Mouse (Mus musculus) kidney, postnatal 0 days (tissue): ENCODE measurements around the gene Agrp. TPM values are rescaled to one million over a fixed set of nuclear protein-coding genes. Genes with fewer than 3 reads are reported as not detected.
A peak's percentile ranks its signal among the peaks of the same experiment; 100 is the strongest.

Experiments used
- ATAC-seq: fragments of 200-750 bp; cut with Nextera tagmentation; replicated peaks from 2 replicates; pipeline ENCODE4 v1.8.0; 2017; ENCODE audit warnings: low read depth, moderate number of reproducible peaks, moderate TSS enrichment, moderate library complexity; ENCODE audit not compliant: low FRiP score
- DNase-seq: peaks from one replicate; pipeline ENCODE4 v3.0.0-alpha.2; 2016; ENCODE audit warnings: low spot score
- H3K27ac ChIP-seq: fragments of 300-500 bp; sonication (generic); 2 replicates; pipeline ENCODE4 v1.5.1; 2014; ENCODE audit warnings: mild to moderate bottlenecking
- H3K27me3 ChIP-seq: fragments of 300-500 bp; sonication (generic); 2 replicates; pipeline ENCODE4 v1.6.1; 2014; ENCODE audit warnings: low read length, mixed read lengths; ENCODE audit not compliant: insufficient read depth
- H3K36me3 ChIP-seq: fragments of 300-500 bp; sonication (generic); 2 replicates; pipeline ENCODE4 v1.6.1; 2014; ENCODE audit warnings: low read length, mixed read lengths; ENCODE audit not compliant: insufficient read depth
- H3K4me1 ChIP-seq: fragments of 300-500 bp; sonication (generic); replicated peaks from 2 replicates; pipeline ENCODE4 v1.6.1; 2014; ENCODE audit warnings: antibody characterized with exemption, low read length, mixed read lengths; ENCODE audit not compliant: insufficient read depth
- H3K4me2 ChIP-seq: fragments of 300-500 bp; sonication (generic); 2 replicates; pipeline ENCODE4 v1.6.1; 2014; ENCODE audit warnings: mild to moderate bottlenecking, low read length, moderate library complexity, mixed read lengths
- H3K4me3 ChIP-seq: fragments of 300-500 bp; sonication (generic); replicated peaks from 2 replicates; pipeline ENCODE4 v1.5.1; 2014; ENCODE audit warnings: low read depth, low read length
- H3K9ac ChIP-seq: fragments of 300-500 bp; sonication (generic); 2 replicates; pipeline ENCODE4 v1.6.1; 2014; ENCODE audit warnings: low read depth, low read length
- H3K9me3 ChIP-seq: fragments of 300-500 bp; sonication (generic); replicated peaks from 2 replicates; pipeline ENCODE4 v1.6.1; 2016; ENCODE audit warnings: low read length, inconsistent platforms, mixed read lengths
- CTCF ChIP-seq: IDR thresholded peaks from 2 replicates; pipeline ENCODE4 v1.5.1; 2016; ENCODE audit warnings: antibody characterized with exemption, low read depth, mild to moderate bottlenecking, moderate library complexity
- WGBS: fragments of 180-500 bp; shearing (Covaris S2); extraction: QIAGEN DNeasy Blood & Tissue Kit; methylation state at CpG from one replicate; pipeline ENCODE4 v1.1.7; 2014; 5-methylcytosine and 5-hydroxymethylcytosine counted together
- polyA plus RNA-seq: library from polyadenylated mRNA; unstranded; fragments of >200 nt; fragmentation: Nextera tagmentation; extraction: Ambion mirVana; gene quantifications from 2 replicates; pipeline ENCODE4 v1.2.1, GENCODE M21; 2015

The Agrp gene
- polyA plus RNA-seq, 1 experiment from 2014 or later, result 0.61 TPM

DNA sequence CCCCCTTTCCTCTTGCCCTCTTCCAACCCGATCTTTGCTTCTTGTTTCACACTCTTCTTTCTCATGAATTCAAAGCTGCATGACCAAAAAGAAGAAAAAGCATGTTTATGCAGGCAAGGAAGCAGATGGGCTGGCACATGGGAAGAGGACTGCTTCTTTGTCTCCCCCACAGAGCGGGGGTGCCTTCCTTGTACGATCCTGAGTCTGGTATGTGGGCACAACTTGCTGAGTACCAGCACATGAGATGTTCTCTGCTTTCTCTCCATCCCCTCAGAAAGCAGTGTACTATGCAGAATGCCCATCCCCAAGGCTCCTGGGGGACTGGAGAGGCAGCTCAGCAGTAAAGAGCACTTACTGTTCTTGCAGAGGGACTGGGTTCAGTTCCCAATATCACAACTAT is 12.8 kb downstream of the Agrp start:
- Histone ChIP-seq H3K4me2 (no peak overlapping the region), H3K9me3 (no peaks in the 10 kb centered on the region), H3K4me3 (no peak overlapping the region), H3K4me1 (peaks cover 22% of the 10 kb centered on the region), H3K9ac (no peak overlapping the region), H3K27me3 (no peaks in the 10 kb centered on the region), H3K27ac (peak overlapping the region; percentile 56), H3K36me3 (peaks cover 25% of the 10 kb centered on the region)
- no peak for TF ChIP-seq CTCF
- no peak for DNase-seq
- ATAC-seq, result no peak
- 39% methylated on average over 3 of the region's 3 CpGs for WGBS

DNA sequence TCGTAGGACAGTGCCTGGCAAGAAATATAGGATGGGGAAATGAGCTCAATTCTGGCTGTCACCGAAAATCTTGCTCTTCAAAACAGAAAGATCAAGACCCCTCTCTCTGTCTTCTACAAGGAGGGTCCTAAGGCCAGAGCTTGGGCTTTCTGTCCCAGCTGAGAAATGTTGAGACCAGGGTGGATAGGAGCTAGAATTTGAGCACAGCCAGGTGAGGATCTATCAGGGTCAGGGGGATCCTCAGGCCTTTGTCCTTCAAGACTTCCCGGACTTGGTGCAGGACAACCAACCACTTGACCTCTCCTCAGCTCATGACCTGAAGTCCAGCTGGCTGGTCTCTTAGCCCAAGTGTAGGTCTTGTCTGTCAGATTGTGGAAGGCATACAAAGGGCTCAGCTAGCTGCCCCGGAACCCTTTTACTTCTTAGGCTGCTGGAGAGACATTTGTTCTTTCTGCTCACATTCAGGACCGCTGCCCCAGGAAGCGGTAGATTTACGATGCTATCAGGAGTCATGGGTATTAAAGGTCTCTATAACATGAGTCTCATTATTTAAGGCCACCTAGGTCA is 13.4 kb downstream of the Agrp start:
- no peak overlapping the region for H3K9ac ChIP-seq
- H3K9me3 ChIP-seq, result no peaks in the 10 kb centered on the region
- ATAC-seq (no peak), DNase-seq (peak; percentile 18)
- H3K27me3 ChIP-seq, result no peaks in the 10 kb centered on the region
- H3K36me3 ChIP-seq, result peaks cover 32% of the 10 kb centered on the region
- 19% methylated on average over 7 of the region's 7 CpGs for WGBS
- TF ChIP-seq CTCF, result no peak
- H3K4me3 ChIP-seq, result no peak overlapping the region
- H3K4me2 ChIP-seq, result peak overlapping the region; percentile 26; the same call in 1 of the 2 replicates
- peaks cover 22% of the 10 kb centered on the region for H3K4me1 ChIP-seq
- peak overlapping the region; percentile 86 for H3K27ac ChIP-seq

GRCm38 (mm10) chr8:105623118-105623517 is 14.1 kb downstream of the Agrp start:
- TF ChIP-seq CTCF, result no peak
- Histone ChIP-seq H3K4me3 (no peak overlapping the region), H3K9me3 (no peaks in the 10 kb centered on the region), H3K36me3 (peaks cover 38% of the 10 kb centered on the region), H3K4me1 (peaks cover 22% of the 10 kb centered on the region), H3K27ac (peak overlapping the region; percentile 86), H3K9ac (no peak overlapping the region), H3K4me2 (peak overlapping the region; percentile 26), H3K27me3 (no peaks in the 10 kb centered on the region)
- peak; percentile 36 for DNase-seq
- 15% methylated on average over 5 of the region's 5 CpGs for WGBS
- no peak; the same call in 1 of the 2 replicates for ATAC-seq

- no peak overlapping the region for H3K9ac ChIP-seq
- no peaks in the 10 kb centered on the region for H3K27me3 ChIP-seq
- H3K9me3 ChIP-seq, result no peaks in the 10 kb centered on the region
- peaks cover 45% of the 10 kb centered on the region for H3K36me3 ChIP-seq
- peaks cover 22% of the 10 kb centered on the region for H3K4me1 ChIP-seq
- 1% methylated on average over 8 of the region's 8 CpGs for WGBS
- peak overlapping the region; percentile 26; the same call in 1 of the 2 replicates for H3K4me2 ChIP-seq
- H3K4me3 ChIP-seq, result no peak overlapping the region
- ATAC-seq (peak; percentile 90), DNase-seq (peak; percentile 98)
- TF ChIP-seq CTCF, result peak; percentile 99
- peak overlapping the region; percentile 86 for H3K27ac ChIP-seq
These were observed 14.7 kb downstream of the Agrp start for GRCm38 (mm10) chr8:105622421-105622920.

DNA sequence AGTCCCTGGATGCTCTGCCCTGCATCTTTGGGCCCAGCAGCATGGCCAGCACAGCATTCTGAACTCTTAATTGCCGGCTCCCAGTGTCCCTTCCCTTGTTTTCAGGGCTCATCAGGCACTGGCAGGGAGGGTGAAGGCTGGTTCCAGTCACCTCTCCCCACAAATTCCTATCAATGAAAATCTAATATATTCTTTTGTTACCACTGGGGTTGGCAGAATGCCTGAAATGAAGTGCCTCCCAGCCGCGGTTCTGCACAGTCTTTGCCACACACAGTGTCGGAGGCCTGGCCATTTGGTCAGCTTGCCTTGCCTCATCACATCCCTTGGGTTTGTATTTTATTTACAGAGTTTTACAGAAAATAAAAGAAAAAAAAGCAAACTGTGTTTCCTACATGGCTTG is 15.4 kb downstream of the Agrp start:
- H3K4me2 ChIP-seq, result no peak overlapping the region
- WGBS, result 58% methylated on average over 4 of the region's 4 CpGs
- DNase-seq, result no peak

GRCm38 (mm10) chr8:105620946-105621720 is 16.1 kb downstream of the Agrp start:
- Histone ChIP-seq H3K4me3 (no peak overlapping the region), H3K27me3 (no peaks in the 10 kb centered on the region), H3K9me3 (no peaks in the 10 kb centered on the region), H3K4me1 (peaks cover 22% of the 10 kb centered on the region), H3K4me2 (no peak overlapping the region), H3K27ac (no peak overlapping the region), H3K9ac (no peak overlapping the region), H3K36me3 (peaks cover 58% of the 10 kb centered on the region)
- DNase-seq (no peak), ATAC-seq (no peak)
- WGBS, result 88% methylated on average over 21 of the region's 21 CpGs
- TF ChIP-seq CTCF, result no peak

More for the DNA sequence above, 15.4 kb downstream of the Agrp start:
- no peak overlapping the region for H3K9ac ChIP-seq
- H3K36me3 ChIP-seq, result peaks cover 51% of the 10 kb centered on the region
- H3K27ac ChIP-seq, result peak overlapping the region; percentile 47
- no peak for TF ChIP-seq CTCF
- no peaks in the 10 kb centered on the region for H3K27me3 ChIP-seq
- peaks cover 22% of the 10 kb centered on the region for H3K4me1 ChIP-seq
- no peaks in the 10 kb centered on the region for H3K9me3 ChIP-seq
- no peak overlapping the region for H3K4me3 ChIP-seq
- no peak for ATAC-seq
